Mouse (Mus musculus) lung, postnatal 36 days (tissue): Measurements from ENCODE around the gene Gm3636.
"Not testable (repeated sequence)": the region's sequence is repeated elsewhere in the genome, so short reads cannot be mapped to it uniquely, and the experiment has no call there.

Experiments
- DNase-seq: peaks from one replicate; pipeline ENCODE4 v3.0.0; 2022; ENCODE audit warnings: mixed read lengths

Gene Gm3636

DNA sequence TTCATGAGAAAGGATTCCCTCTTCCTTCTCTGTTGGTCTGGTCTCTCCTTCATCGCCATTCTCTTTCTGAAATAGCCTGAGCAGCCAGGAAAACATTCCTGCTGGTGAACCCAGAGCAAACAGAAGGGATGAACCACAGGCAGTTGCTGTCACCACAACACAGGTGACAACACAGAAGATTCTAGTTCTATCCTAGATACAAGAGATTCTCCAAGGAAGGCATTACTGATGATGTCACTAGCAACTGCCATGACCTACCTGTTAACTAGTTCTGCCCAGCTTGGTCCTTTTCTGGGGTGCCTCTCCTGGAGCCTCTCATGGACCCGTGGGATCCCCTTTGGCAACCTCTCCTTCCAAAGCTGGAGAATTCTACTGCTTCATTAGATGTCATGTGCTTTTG is at the start of gene Gm3636:
Gene Gm3636, minus strand, starts transcription at position 101 of the 400 bp plus-strand sequence.
- DNase-seq: not testable (repeated sequence)

DNA sequence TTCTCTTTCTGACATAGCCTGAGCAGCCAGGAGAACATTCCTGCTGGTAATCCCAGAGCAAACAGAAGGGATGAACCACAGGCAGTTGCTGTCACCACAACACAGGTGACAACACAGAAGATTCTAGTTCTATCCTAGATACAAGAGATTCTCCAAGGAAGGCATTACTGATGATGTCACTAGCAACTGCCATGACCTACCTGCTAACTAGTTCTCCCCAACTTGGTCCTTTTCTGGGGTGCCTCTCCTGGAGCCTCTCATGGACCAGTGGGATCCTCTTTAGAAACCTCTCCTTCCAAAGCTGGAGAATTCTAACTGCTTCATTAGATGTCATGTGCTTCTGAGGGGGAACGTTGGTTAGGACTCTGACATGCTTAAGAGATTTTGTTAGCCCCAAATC is 32.2 kb upstream of the Gm3636 start, which contains the start of gene Gm8362:
Gene Gm8362, minus strand, starts transcription at position 101 of the 400 bp plus-strand sequence.
- not testable (repeated sequence) for DNase-seq

DNA sequence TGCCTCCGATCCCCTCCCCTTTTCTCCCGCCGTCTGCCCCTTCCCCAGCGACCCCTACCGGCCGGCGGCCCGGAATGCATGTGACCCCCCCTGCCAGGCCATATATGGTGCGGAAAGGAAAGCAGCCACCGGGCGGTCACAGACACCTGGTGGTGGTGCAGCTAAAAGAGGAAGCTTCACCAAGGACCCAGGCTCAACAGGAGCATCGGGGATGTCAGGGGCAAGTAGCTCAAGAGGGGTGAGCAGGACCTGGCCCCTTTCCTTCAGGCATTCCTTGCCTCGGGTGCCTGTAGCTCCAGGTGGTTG is 15.1 kb upstream of the Gm3636 start:
- not testable (repeated sequence) for DNase-seq

DNA sequence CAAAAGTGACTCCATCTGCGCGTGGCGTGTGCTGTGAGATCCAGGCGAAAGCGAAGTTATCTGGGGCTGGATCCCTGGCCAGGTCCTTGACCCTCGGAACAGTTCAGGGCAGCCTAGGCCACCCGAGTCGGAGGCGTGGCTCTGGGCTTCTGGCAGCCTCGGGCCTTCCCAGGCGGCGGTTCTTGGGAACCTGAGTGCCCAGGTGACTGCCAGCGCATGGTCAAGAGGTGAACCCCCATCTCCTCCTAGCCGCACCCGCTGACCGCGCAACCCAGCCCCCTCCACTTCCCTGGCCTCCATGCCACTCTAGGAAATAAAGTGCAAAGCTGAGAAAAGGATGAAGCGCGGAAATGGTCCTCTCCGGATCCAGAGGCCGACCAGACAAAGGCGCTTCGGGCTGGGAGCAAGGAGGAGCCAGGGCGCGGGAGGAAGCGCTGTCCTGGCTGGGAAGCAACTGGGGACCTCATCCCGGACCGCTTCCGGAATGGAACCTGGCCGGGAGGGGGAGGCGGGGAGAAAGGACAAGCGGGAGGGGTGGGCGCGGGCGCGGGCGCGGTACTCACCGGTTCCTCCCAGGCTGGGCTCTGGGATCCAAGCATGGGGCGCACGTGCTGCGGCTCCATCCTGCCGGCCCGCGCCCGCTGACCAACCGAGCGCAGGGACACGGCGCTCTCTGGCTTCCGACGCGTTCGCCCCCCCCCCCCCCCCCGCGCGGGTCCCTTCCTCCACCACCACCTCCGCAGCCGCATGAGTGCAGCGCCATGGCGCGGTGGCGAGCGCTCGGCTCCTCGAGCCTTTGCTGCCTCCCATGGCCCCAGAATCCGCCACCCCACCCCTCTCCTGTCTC is 14.5 kb upstream of the Gm3636 start:
- peak; percentile 3 for DNase-seq

DNA sequence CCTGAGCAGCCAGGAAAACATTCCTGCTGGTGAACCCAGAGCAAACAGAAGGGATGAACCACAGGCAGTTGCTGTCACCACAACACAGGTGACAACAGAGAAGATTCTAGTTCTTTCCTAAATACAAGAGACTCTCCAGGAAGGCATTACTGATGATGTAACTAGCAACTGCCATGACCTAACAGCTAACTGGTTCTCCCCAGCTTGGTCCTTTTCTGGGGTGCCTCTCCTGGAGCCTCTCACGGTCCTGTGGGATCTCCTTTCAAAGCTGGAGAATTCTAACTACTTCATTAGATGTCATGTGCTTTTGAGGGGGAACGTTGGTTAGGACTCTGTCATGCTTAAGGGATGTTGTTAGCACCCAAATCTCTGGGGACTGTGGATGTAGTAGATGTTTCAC is 22.0 kb downstream of the Gm3636 start, which contains the start of gene Gm8050:
Gene Gm8050, minus strand, starts transcription at position 101 of the 400 bp plus-strand sequence.
- DNase-seq: not testable (repeated sequence)
